In the genomic region with DNA sequence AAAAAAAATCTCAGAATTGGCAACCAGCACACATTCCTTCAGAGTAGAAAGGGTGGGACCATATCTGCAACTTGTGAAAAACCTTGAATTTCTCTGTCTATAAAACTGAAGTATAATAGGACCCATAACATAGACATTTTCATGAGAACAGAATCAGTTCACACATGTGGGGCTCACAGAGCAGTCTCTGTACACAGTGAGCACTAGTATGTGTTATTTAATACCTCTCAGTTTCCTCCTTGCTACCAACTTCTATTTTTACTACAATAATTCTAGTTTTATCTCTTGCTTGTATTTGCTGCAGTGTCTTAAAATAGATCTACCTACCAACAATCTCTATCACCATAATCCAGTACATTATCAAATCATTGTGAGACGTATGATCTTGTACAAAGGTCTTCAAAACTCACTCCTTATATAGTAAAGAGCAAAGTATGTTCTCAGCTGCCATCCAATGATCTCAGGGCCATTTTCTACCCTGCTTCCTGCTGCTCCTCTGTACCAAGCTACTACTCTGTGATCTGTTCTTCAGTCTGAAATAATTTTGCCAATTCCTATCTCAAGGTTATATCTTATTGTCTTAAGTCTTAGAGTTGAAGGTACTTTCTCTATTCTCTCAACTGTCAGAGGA, we compare ENCODE assay signal across 12 mouse cellular contexts. TPM values are rescaled to one million over a fixed set of nuclear protein-coding genes. Genes with fewer than 3 reads are reported as not detected.
"Had no signal": no experiment of that assay in that cellular context is flagged by ENCODE, and none has a peak within 500 bp of the region (broad histone marks: within the 10 kb centered on the region; RNA-seq: fewer than 3 reads in every experiment).

No protein-coding gene starts in this region.

- ATAC-seq: liver, embryonic 12.5 days; midbrain, embryonic 13.5 days had no signal

- H3K9me3 ChIP-seq: limb, embryonic 10.5 days; liver, embryonic 12.5 days; midbrain, embryonic 13.5 days; neural tube, embryonic 13.5 days; stomach, embryonic 15.5 days had no signal

- H3K36me3 ChIP-seq: limb, embryonic 10.5 days; liver, embryonic 12.5 days; midbrain, embryonic 13.5 days; neural tube, embryonic 13.5 days; stomach, embryonic 15.5 days had no signal

- H3K4me3 ChIP-seq: left cerebral cortex, adult 2 months; limb, embryonic 10.5 days; liver, embryonic 12.5 days; midbrain, embryonic 13.5 days; neural tube, embryonic 13.5 days; stomach, embryonic 15.5 days had no signal

- H3K27me3 ChIP-seq: liver, embryonic 12.5 days; midbrain, embryonic 13.5 days; neural tube, embryonic 13.5 days; stomach, embryonic 15.5 days had no signal

- H3K27ac ChIP-seq: left cerebral cortex, adult 2 months; limb, embryonic 10.5 days; liver, embryonic 12.5 days; midbrain, embryonic 13.5 days; neural tube, embryonic 13.5 days; stomach, embryonic 15.5 days had no signal

- H3K9ac ChIP-seq: liver, embryonic 12.5 days; midbrain, embryonic 13.5 days; neural tube, embryonic 13.5 days; stomach, embryonic 15.5 days had no signal

- H3K4me1 ChIP-seq: limb, embryonic 10.5 days; liver, embryonic 12.5 days; stomach, embryonic 15.5 days had no signal

- H3K4me2 ChIP-seq: liver, embryonic 12.5 days; midbrain, embryonic 13.5 days; neural tube, embryonic 13.5 days; stomach, embryonic 15.5 days had no signal

- DNase-seq: kidney, adult 8-10 months; kidney, postnatal 25 days; lung, postnatal 36 days; retina, postnatal 1 day; thymus, postnatal 4 days had no signal

RNA-seq across cellular contexts. Expression of a gene that starts 57.8 kb away (rescaled TPM):
- total RNA-seq: monocyte, adult 5-6 weeks had no signal
